Mouse (Mus musculus) intestine, postnatal 0 days (tissue): ENCODE measurements at regions not wholly inside any gene's neighbourhood (a gene's known extent, or its start where the extent isn't known, plus 50 kb on each side); places are given as distances from the start of the nearest gene placed in this dataset.

Experiments used
- ATAC-seq: fragments of 200-750 bp; cut with Nextera tagmentation; 2 replicates; pipeline ENCODE4 v1.8.0; 2017; ENCODE audit warnings: mild to moderate bottlenecking, moderate TSS enrichment, moderate library complexity
- H3K27ac ChIP-seq: fragments of 300-500 bp; sonication (generic); 2 replicates; pipeline ENCODE4 v1.5.1; 2014; ENCODE audit warnings: mild to moderate bottlenecking, low read depth, low read length, moderate library complexity
- H3K27me3 ChIP-seq: fragments of 300-500 bp; sonication (generic); replicated peaks from 2 replicates; pipeline ENCODE4 v1.6.1; 2014; ENCODE audit warnings: low read length, mixed read lengths; ENCODE audit not compliant: control insufficient read depth, insufficient read depth
- H3K36me3 ChIP-seq: fragments of 300-500 bp; sonication (generic); 2 replicates; pipeline ENCODE4 v1.6.1; 2014; ENCODE audit warnings: mild to moderate bottlenecking, moderate library complexity; ENCODE audit not compliant: control insufficient read depth, insufficient read depth
- H3K4me1 ChIP-seq: fragments of 300-500 bp; sonication (generic); replicated peaks from 2 replicates; pipeline ENCODE4 v1.6.1; 2014; ENCODE audit warnings: antibody characterized with exemption, low read length, mixed read lengths; ENCODE audit not compliant: control insufficient read depth, insufficient read depth
- H3K4me2 ChIP-seq: fragments of 300-500 bp; sonication (generic); replicated peaks from 2 replicates; pipeline ENCODE4 v1.6.1; 2014; ENCODE audit warnings: low read depth, mild to moderate bottlenecking, moderate library complexity
- H3K4me3 ChIP-seq: fragments of 300-500 bp; sonication (generic); 2 replicates; pipeline ENCODE4 v1.5.1; 2014; ENCODE audit warnings: low read depth, low read length
- H3K9ac ChIP-seq: fragments of 300-500 bp; sonication (generic); 2 replicates; pipeline ENCODE4 v1.6.1; 2014; ENCODE audit warnings: mild to moderate bottlenecking, low read depth, low read length
- H3K9me3 ChIP-seq: fragments of 300-500 bp; sonication (generic); 2 replicates; pipeline ENCODE4 v1.6.1; 2016; ENCODE audit warnings: mixed run types; ENCODE audit not compliant: control insufficient read depth
- CTCF ChIP-seq: sonication (generic); IDR thresholded peaks from 2 replicates; pipeline ENCODE4 v1.5.1; 2016; ENCODE audit warnings: low read depth, mild to moderate bottlenecking, control low read depth, antibody characterized with exemption, moderate library complexity
- WGBS: fragments of 180-500 bp; shearing (Covaris S2); extraction: QIAGEN DNeasy Blood & Tissue Kit; methylation state at CpG from one replicate; pipeline ENCODE4 v1.1.7; 2014; 5-methylcytosine and 5-hydroxymethylcytosine counted together

DNA sequence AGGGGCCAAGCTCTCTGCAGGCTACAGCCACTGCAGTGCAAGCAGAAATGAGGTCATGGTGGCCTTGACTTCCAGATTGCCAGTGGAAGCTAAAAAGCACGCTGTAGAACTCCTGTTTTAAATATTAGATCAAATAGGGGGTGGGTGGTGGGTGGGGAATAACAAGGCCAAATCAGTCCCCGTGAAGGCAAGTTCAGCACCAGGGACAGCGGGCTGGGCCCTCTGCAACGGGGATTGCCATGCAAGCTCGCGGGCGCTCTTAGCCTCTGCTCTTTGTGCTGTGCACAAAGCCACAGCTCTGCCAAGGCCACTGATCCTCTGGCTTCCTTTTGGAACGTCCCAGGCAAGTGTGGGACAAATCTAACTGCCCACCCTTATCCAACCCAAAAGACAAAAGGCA lies 623.1 kb downstream of the Vrk1 start:
- no peak overlapping the region for H3K27ac ChIP-seq

GRCm38 (mm10) chr12:106658317-106658716 lies 648.3 kb downstream of the Vrk1 start:
- Histone ChIP-seq H3K4me3 (no peak overlapping the region), H3K36me3 (no peaks in the 10 kb centered on the region), H3K9ac (no peak overlapping the region), H3K4me2 (no peak overlapping the region), H3K27me3 (no peaks in the 10 kb centered on the region), H3K27ac (no peak overlapping the region), H3K4me1 (no peaks in the 10 kb centered on the region), H3K9me3 (no peaks in the 10 kb centered on the region)
- 19% methylated on average over 8 of the region's 8 CpGs for WGBS
- no peak for ATAC-seq
- TF ChIP-seq CTCF, result no peak

More for the DNA sequence above, 623.1 kb downstream of the Vrk1 start:
- Histone ChIP-seq H3K4me3 (no peak overlapping the region), H3K27me3 (no peaks in the 10 kb centered on the region), H3K4me1 (no peaks in the 10 kb centered on the region), H3K9ac (no peak overlapping the region), H3K4me2 (no peak overlapping the region), H3K36me3 (no peaks in the 10 kb centered on the region), H3K9me3 (no peaks in the 10 kb centered on the region)
- no peak for ATAC-seq
- no peak for TF ChIP-seq CTCF
- 4% methylated on average over 8 of the region's 8 CpGs for WGBS

DNA sequence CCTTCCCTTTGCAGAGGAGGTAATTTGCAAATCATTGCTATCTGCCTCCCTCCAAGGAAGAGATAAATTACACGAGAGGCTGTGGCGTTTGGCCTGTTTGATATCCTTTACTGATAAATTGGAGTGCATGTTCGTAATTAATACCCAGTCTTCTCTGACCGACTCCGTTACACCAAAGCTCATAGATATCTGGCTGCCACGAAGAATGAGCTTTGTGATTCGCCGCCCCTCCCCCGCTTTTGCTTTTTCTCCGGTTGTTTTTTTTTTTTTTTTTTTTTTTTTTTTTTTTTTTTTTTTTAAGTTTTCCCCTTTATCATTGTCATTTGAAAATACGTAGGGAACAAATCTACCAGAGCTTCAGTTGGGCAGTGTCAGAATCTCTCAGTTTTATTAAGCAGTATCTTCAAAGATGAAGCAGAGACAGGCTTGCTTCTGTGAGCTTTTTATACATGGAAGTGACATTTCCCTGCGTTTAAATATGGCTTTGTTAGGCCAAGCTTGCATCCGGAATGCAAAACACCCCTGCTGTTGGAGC lies 663.3 kb downstream of the Vrk1 start:
- Histone ChIP-seq H3K4me1 (no peaks in the 10 kb centered on the region), H3K4me3 (no peak overlapping the region), H3K27ac (no peak overlapping the region), H3K9ac (no peak overlapping the region), H3K36me3 (no peaks in the 10 kb centered on the region), H3K4me2 (no peak overlapping the region), H3K9me3 (no peaks in the 10 kb centered on the region), H3K27me3 (no peaks in the 10 kb centered on the region)
- no peak for ATAC-seq
- TF ChIP-seq CTCF, result no peak
- 19% methylated on average over 13 of the region's 13 CpGs for WGBS

DNA sequence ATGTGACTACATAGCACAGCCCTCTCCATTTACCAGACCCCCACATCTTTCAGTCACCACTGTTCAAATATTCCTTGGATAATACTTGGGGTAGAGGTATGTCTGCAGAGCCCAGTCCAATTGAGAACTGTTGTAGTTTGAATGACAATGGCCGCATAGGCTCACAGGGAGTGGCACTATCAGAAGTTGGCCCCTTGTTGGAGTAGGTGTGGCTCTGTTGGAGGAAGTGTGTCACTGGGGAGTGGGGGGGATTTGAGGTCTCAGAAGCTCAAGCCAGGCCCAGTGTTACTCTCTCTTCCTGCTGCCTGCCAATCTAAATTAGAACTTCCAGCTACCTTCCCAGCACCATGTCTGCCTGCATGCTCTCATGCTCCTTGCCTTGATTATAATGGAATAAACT lies 664.7 kb downstream of the Vrk1 start:
- no peak for ATAC-seq
- no peaks in the 10 kb centered on the region for H3K36me3 ChIP-seq
- H3K9me3 ChIP-seq, result no peaks in the 10 kb centered on the region

DNA sequence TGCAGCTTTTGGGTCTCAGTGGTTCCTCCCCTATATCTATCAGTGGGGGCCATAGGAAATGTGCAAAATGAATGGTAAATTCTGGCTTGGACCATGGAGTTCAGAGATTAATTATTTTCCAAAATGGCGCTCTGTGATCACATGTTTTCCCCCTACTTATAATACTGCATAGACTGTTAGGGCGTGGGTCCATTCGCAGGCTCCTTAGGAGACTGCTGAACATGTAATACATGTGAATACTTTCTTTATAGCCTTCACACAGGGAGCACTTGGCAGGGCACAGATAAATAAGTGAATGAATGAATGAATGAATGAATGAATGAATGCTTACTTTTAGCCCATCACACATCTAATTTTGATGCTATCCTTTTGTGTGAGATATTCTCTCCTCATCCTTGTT lies 666.1 kb downstream of the Vrk1 start:
- no peaks in the 10 kb centered on the region for H3K9me3 ChIP-seq

More for the DNA sequence above, 664.7 kb downstream of the Vrk1 start:
- H3K4me2 ChIP-seq, result no peak overlapping the region
- H3K4me1 ChIP-seq, result no peaks in the 10 kb centered on the region
- WGBS, result 84% methylated on average over 1 of the region's 1 CpGs
- H3K27ac ChIP-seq, result no peak overlapping the region
- no peaks in the 10 kb centered on the region for H3K27me3 ChIP-seq
- TF ChIP-seq CTCF, result no peak
- H3K4me3 ChIP-seq, result no peak overlapping the region
- H3K9ac ChIP-seq, result no peak overlapping the region

DNA sequence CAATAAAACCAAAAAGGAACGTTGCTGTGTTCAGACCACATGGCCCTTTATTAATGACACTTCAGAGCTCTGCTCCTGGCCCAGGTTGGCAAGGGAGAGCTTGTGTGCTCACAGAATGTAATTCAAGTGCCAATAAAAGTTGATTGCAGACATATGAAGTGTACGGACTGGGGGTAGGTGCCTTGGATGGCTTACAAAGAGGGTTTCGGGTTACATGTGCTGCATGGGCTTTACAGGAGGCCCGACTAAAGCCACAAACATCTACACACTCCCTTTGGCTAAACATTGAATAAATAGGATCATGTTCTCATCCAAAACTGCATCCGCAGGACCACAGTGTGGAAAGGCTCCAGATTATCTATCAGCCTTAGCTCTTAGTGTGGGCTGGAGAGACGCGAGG lies 666.5 kb downstream of the Vrk1 start:
- ATAC-seq, result no peak
- Histone ChIP-seq H3K9me3 (no peaks in the 10 kb centered on the region), H3K27ac (no peak overlapping the region), H3K9ac (no peak overlapping the region), H3K4me1 (no peaks in the 10 kb centered on the region), H3K4me2 (no peak overlapping the region), H3K27me3 (no peaks in the 10 kb centered on the region), H3K36me3 (no peaks in the 10 kb centered on the region), H3K4me3 (no peak overlapping the region)
- TF ChIP-seq CTCF, result no peak
- 59% methylated on average over 7 of the region's 7 CpGs for WGBS

More for the DNA sequence above, 666.1 kb downstream of the Vrk1 start:
- TF ChIP-seq CTCF, result no peak
- Histone ChIP-seq H3K27me3 (no peaks in the 10 kb centered on the region), H3K9ac (no peak overlapping the region), H3K27ac (no peak overlapping the region), H3K36me3 (no peaks in the 10 kb centered on the region), H3K4me1 (no peaks in the 10 kb centered on the region), H3K4me3 (no peak overlapping the region), H3K4me2 (no peak overlapping the region)
- WGBS, result 91% methylated on average over 3 of the region's 3 CpGs
- ATAC-seq, result no peak

- Histone ChIP-seq H3K4me2 (no peak overlapping the region), H3K4me1 (no peaks in the 10 kb centered on the region), H3K4me3 (no peak overlapping the region), H3K27me3 (no peaks in the 10 kb centered on the region), H3K27ac (no peak overlapping the region), H3K36me3 (no peaks in the 10 kb centered on the region), H3K9me3 (no peaks in the 10 kb centered on the region), H3K9ac (no peak overlapping the region)
- no peak for TF ChIP-seq CTCF
- ATAC-seq, result no peak
- 79% methylated on average over 5 of the region's 5 CpGs for WGBS
These were observed 676.0 kb downstream of the Vrk1 start for GRCm38 (mm10) chr12:106685986-106686385.
